Mouse (Mus musculus) cerebellum, adult 9-11 months (tissue): ENCODE measurements around the gene Fgr.

Experiments
- DNase-seq: peaks from one replicate; pipeline ENCODE4 v3.0.0; 2022

The Fgr gene

GRCm38 (mm10) chr4:133017597-133018262 lies 43.8 kb downstream of the Fgr start:
- DNase-seq, result peak; percentile 34

GRCm38 (mm10) chr4:133018263-133018798 lies 44.4 kb downstream of the Fgr start:
- peak; percentile 38 for DNase-seq

DNA sequence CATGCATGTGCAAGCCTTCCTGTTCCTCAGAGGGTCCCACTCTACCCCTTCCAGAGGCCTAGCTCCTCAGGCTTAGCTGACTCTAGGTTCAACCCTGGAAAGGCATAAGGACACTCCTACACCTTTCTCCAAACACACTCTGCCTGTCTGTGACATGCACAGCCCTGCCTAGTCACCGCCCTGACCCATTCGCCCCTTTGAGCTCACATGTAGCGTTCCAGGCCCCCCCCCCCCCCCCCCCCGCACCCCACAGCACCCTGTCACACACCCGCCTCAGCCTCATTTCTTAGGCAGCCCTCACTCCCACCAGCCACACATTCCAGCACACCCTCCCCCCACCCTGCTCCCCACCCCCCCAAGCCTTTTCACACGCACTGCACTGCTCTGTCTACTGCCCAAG lies 46.8 kb downstream of the Fgr start:
- no peak for DNase-seq

DNA sequence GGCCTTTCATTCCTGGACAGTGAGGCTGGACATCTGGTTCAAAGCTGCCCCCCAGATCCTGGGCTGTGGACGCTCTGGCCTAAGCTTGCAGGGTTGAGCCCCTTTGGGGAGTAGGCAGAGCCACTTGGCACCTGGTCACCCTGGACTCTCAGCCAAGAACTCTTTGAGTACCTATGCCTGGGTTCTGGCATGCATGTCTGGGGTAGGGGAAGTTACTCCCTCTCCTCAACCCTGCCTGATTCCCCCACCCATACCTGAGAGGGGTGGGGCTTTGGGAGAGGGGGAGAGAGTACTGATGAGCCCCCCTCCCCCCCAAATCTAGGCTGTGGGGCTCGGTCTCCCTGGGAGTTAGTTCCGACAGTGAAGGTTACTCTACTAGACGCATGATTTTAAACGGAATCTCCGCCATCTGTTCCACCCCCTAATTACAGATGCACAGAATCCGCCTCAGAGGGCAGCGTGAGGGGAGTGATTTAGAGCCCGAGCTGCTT lies 47.3 kb downstream of the Fgr start:
- peak; percentile 78 for DNase-seq

DNA sequence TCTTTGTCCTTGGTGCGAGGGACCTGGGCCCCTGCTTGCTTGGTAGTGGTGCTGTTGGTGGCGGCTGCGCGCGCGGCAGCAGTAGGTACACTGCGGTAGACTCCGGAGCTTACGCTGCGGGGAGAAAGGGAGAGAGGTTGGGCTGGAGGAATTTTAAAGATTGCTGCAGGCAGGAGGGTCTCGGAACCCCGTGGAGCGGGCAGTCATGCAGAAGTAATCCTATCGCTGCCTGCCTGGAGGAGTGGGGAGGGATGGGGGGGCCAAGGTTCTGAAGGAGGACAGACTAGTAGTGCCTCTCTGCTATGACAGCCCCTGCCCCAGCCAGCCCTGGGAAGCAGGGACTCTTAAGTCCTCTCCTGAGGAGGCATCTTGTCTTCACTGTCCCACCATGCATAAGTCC lies 48.3 kb downstream of the Fgr start:
- DNase-seq, result peak; percentile 50

DNA sequence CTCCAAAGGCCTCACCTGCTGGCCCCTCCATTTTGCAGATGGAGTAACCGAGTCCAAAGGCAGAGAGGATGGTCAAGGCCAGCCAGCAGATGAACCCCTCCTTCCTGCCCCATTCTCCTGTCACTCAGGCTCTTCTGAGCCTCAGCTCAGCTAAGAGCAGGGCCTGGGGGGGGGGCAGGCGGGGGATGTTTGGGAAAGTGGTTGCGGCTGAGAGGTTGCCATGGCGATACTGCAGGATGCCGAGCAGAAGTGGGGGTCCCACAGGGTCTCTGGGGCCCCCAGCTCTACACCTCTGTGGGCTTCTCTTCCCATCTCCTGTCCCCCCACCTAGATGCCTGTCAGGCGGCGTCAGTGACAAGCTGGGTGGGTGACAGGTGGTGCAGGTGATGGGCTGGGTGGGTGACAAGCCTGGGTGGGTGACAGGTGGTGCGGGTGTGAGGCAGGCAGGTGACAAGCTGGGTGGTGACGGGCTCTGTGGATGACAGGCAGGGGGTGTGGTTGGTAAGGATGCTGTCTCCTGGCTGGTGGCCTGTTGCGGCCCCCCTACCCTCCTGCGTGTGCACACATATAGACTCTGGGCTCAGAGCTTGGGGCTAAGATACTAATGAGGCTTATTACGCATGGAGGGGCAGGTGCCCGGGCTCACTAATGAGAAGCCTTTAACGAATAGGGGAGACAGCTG lies 49.2 kb downstream of the Fgr start:
- peak; percentile 65 for DNase-seq

DNA sequence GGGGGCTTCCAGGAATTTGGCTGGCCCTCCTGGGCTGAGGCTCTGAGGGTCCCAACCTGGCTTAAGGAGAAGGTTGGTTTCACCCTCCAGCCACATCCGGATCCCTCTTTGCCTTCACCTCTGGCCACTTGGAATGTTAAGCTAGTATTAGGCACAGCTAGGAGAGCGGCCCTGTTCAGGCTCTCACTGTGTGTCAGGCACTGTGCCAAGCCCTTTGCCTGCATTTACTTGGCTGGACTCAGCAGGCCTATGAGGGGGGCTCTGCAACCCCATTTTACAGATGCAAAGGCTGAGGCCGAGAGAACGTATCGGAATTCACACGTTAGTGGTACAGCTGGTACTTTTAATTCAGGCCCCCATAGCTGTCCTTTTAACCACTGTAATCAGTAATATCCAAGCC lies 49.7 kb downstream of the Fgr start:
- DNase-seq, result no peak

DNA sequence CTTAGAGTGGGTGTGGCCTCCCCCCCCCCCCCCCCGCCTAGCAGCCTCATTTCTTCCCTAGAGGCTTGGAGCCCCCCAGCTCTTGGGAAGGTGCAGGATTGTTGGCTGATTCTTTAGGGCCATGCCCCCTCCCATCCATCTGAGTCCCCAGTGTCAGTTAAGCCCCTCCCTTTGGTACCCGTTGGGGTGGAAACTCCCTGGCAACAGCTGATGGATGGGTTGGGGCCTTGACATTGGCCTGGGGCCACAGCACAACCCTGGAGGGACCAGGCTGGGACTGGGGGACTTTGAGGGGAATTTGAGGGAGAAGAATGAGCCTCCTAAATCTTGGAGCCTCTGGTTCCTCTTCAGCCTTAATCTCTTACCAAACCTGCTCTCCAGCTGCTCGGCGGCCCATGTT lies 50.5 kb downstream of the Fgr start:
- DNase-seq, result no peak

- no peak for DNase-seq
Observed at GRCm38 (mm10) chr4:133024969-133025685, 51.2 kb downstream of the Fgr start.

- DNase-seq, result no peak
Observed at GRCm38 (mm10) chr4:133026272-133026671, 52.4 kb downstream of the Fgr start.

DNA sequence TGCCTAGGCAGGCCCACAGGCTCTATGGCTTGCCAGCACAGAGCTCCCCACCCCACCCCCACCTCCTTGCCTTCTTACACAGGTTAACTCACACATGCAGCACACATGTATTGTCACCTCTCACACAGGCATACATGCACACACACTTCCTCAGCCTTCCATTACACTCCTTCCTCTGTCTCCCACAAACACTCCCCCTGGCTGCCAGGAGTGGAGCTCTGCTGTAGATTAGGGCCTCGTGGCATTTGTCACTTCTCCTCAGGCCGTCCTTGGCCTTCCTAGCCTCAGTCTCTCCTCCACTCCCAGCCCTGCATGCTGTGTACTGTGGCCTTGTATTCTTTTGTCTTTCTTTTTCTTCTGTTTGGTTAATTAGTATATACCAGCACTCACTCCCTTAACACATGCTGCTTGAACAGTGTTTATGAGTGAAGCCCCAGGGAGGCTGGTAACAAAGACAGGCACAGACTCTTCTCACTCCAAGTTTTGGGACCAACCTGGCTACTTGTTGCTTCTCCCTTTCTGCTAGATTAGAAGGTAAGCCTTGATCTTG lies 53.0 kb downstream of the Fgr start:
- DNase-seq, result no peak

GRCm38 (mm10) chr4:133027721-133028120 lies 53.8 kb downstream of the Fgr start:
- DNase-seq, result no peak

GRCm38 (mm10) chr4:133028193-133028592 lies 54.3 kb downstream of the Fgr start:
- DNase-seq, result no peak

- DNase-seq, result no peak
Observed at GRCm38 (mm10) chr4:133028875-133029274, 55.0 kb downstream of the Fgr start.

GRCm38 (mm10) chr4:133032410-133033095 lies 58.7 kb downstream of the Fgr start:
- no peak for DNase-seq

GRCm38 (mm10) chr4:133034478-133034877 lies 60.6 kb downstream of the Fgr start:
- no peak for DNase-seq

- DNase-seq, result no peak
Observed at GRCm38 (mm10) chr4:133035446-133035845, 61.6 kb downstream of the Fgr start.

GRCm38 (mm10) chr4:133035946-133036345 lies 62.1 kb downstream of the Fgr start:
- no peak for DNase-seq

GRCm38 (mm10) chr4:133037293-133037692 lies 63.4 kb downstream of the Fgr start:
- DNase-seq, result no peak

DNA sequence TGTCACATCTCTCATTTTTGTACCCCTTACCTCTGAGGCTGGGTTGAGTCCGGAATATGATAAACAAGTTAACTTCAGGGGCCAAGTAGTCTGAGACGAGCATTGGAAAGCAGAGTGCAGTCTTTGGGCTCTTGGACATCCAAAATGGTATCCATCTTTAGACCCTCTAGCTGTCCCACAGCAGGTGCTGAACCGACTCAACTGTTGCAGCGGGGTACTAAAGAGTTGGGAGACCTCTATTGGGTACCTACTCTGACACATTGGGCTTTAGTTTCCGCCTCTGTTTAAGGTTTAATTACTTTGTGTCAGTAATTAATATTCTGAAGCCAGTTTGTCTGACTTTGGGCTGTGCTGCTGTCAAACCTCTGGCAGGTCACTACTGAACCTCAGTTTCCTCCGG lies 63.9 kb downstream of the Fgr start:
- no peak for DNase-seq

DNA sequence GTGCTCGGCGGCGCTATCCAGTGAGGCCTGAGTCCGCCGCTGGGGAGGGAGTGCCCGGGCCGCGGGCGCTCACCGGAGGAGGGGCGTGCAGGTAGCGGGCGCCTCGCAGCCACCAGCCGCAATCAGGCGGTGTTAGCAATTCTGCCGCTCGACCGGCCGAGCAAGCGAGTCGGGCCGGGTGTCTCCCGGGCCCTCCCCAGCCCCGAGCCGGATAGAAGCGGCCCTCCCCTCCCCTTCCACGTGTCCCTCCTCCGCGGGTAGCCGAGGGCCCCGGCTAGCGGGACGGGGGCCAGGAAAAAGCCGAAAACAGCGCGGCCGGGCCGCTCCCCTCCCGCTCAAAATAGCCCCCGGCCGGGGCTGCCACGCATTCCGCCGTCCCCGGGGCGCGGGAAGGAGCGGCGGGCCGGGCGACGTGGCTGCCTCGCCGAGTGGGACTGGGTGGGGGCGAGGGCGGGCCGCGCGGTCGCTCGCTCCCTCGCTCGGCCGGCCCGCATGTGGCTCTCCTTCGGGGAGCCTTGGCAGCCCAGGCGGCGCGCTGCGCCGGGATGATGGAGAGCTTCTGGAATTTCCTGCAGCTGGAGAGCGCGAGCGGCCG lies 64.7 kb downstream of the Fgr start:
- DNase-seq, result no peak

DNA sequence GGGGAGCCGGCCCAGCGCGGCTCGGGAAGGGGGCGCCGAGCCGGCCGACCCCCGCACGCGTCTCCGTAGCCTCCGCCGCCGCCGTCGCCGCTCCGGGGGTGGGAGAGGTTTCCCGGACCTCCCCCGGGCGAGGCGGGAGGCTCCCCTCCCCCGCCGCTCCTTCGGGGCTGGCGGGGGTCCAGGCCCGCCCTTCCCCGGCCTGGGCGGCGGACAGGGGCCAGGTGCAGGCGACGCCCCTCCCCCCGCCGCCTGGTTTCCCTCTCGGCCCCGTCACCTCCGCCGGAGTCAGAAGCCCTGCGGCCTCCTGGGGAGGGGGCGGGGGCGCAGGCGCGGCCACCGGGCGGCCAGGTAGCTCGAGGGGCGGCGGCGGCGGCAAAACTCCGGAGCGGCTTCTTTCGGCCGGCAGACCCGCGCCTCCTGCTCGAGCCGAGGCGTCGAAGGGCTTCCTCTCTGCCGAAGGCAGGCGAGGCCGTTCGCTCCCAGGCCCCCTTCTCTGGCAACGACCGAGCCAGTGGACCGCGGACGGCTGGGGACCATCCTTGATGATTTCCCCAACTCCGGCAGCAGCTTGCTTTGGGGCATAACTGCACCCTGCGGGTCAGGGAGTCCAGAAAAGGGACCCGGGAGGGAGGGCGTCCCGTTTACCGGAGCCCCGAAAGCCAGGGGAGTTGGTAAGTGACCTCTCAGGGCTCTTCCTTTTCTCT lies 65.4 kb downstream of the Fgr start:
- DNase-seq, result no peak
